Mouse (Mus musculus) liver, adult 2 months (tissue): ENCODE data around the gene Fbln2. TPM values are rescaled to one million over a fixed set of nuclear protein-coding genes. Genes with fewer than 3 reads are reported as not detected.

Experiments used
- DNase-seq: peaks from one replicate; pipeline ENCODE4 v3.0.0-alpha.2; 2011; ENCODE audit warnings: low read depth, low spot score; ENCODE audit errors: extremely low read depth
- H3K27ac ChIP-seq: fragments of 200-500 bp; replicated peaks from 2 replicates; pipeline ENCODE4 v1.5.1; 2012; ENCODE audit warnings: low read depth, mild to moderate bottlenecking, control low read depth, inconsistent platforms, low read length; ENCODE audit not compliant: insufficient read depth
- H3K27me3 ChIP-seq: fragments of 200-500 bp; 2 replicates; pipeline ENCODE4 v1.6.1; 2012; ENCODE audit warnings: mild to moderate bottlenecking, moderate library complexity, low read length, inconsistent platforms; ENCODE audit not compliant: control insufficient read depth, insufficient read depth
- H3K36me3 ChIP-seq: fragments of 200-500 bp; 2 replicates; pipeline ENCODE4 v1.6.1; 2012; ENCODE audit warnings: low read length, inconsistent platforms; ENCODE audit not compliant: control insufficient read depth, insufficient read depth
- H3K4me1 ChIP-seq: fragments of 200-500 bp; 2 replicates; pipeline ENCODE4 v1.6.1; 2011; ENCODE audit warnings: low read length; ENCODE audit not compliant: control insufficient read depth, insufficient read depth
- H3K4me3 ChIP-seq: fragments of 200-500 bp; 2 replicates; pipeline ENCODE4 v1.5.1; 2011; ENCODE audit warnings: low read depth, mild to moderate bottlenecking, control low read depth, low read length, moderate library complexity; ENCODE audit not compliant: insufficient read depth
- H3K79me2 ChIP-seq: fragments of 200-500 bp; 2 replicates; pipeline ENCODE4 v1.6.1; 2012; ENCODE audit warnings: inconsistent platforms, mild to moderate bottlenecking, low read length, moderate library complexity; ENCODE audit not compliant: control insufficient read depth, insufficient read depth
- H3K9ac ChIP-seq: fragments of 200-500 bp; 2 replicates; pipeline ENCODE4 v1.6.1; 2012; ENCODE audit warnings: low read depth, mild to moderate bottlenecking, control low read depth, inconsistent platforms, low read length
- CTCF ChIP-seq: fragments of 200-500 bp; IDR thresholded peaks from 2 replicates; pipeline ENCODE4 v1.5.1; 2011; ENCODE audit warnings: low read depth, low read length, control low read depth
- POLR2A ChIP-seq: fragments of 200-500 bp; IDR thresholded peaks from 2 replicates; pipeline ENCODE4 v1.6.1; 2011; ENCODE audit warnings: low read length, control low read depth; ENCODE audit not compliant: insufficient read depth; ENCODE audit errors: extremely low read depth
- WGBS: fragments of 180-500 bp; shearing (Covaris S2); methylation state at CpG from one replicate; pipeline ENCODE4 v1.1.7; 2018; 5-methylcytosine and 5-hydroxymethylcytosine counted together
- polyA plus RNA-seq: library from polyadenylated mRNA; depleted of rRNA; stranded (reverse); fragments of >200 nt; gene quantifications from 2 replicates; pipeline ENCODE4 v1.2.3, GENCODE M21; 2012
- total RNA-seq: library from RNA; depleted of rRNA; stranded (reverse); fragments of >200 nt; gene quantifications from 2 replicates; pipeline ENCODE4 v1.2.3, GENCODE M21; 2014

Gene Fbln2
- total and polyA plus RNA-seq, 2 experiments: 1.4 to 3.5 TPM

DNA sequence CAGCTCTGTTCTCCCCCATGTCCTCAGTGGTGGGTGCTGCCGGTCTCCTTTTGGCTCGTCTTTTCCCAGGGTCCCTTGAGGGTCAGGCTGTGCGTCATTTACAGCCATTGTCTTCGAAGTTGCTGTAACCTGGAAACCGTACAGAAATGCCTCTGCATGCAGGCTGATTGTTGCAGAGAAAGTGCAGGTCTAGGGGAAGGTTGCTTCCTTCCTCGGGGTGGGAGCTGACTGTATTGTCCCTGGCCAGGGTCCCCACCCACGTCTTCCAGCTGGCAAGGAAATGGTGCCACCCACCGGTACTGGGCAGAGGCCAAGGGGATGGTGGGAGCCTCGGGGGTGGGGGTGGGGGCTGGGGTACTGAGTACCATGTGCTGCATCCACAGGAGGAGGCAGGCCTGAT lies 6.2 kb downstream of the Fbln2 start:
- Histone ChIP-seq H3K27me3 (no peaks in the 10 kb centered on the region; the same call in 1 of the 2 replicates), H3K36me3 (no peaks in the 10 kb centered on the region), H3K9ac (no peak overlapping the region), H3K27ac (no peak overlapping the region), H3K79me2 (no peaks in the 10 kb centered on the region), H3K4me1 (no peaks in the 10 kb centered on the region), H3K4me3 (no peak overlapping the region)
- DNase-seq: no peak
- 58% methylated on average over 9 of the region's 9 CpGs for WGBS
- TF ChIP-seq POLR2A: no peak
- no peak for TF ChIP-seq CTCF

DNA sequence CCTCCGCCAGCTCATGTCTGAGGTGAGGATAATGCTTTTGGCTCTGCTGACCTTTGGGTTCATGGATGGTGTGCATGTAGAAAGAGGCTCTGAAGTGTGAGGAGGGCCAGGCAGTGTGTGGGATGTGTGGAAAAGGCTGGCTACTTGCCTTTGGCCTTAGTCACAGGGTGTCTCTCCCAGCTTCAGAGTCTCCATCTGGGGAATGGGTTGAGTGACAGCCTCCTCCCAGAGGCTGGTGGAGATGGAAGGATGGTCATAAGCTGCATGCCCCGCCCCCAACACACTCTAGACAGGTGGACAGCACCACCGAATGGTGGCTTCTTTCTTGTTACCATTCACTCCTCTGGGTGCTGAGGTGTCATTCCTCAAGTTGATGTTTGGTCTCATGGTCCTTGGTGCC lies 6.6 kb downstream of the Fbln2 start:
- no peaks in the 10 kb centered on the region for H3K79me2 ChIP-seq
- WGBS: 67% methylated on average over 3 of the region's 3 CpGs
- DNase-seq: no peak
- H3K4me3 ChIP-seq: no peak overlapping the region
- no peak overlapping the region for H3K9ac ChIP-seq
- no peak for TF ChIP-seq POLR2A
- TF ChIP-seq CTCF: no peak
- no peaks in the 10 kb centered on the region for H3K36me3 ChIP-seq
- H3K27ac ChIP-seq: no peak overlapping the region
- no peaks in the 10 kb centered on the region for H3K4me1 ChIP-seq
- H3K27me3 ChIP-seq: no peaks in the 10 kb centered on the region

GRCm38 (mm10) chr6:91220062-91220461 lies 7.8 kb downstream of the Fbln2 start:
- Histone ChIP-seq H3K9ac (no peak overlapping the region), H3K36me3 (no peaks in the 10 kb centered on the region), H3K79me2 (no peaks in the 10 kb centered on the region), H3K27ac (no peak overlapping the region), H3K4me1 (no peaks in the 10 kb centered on the region), H3K4me3 (no peak overlapping the region), H3K27me3 (no peaks in the 10 kb centered on the region)
- peak; percentile 13 for DNase-seq
- TF ChIP-seq CTCF (no peak), POLR2A (no peak)

- H3K4me3 ChIP-seq: no peak overlapping the region
- WGBS: 23% methylated on average over 3 of the region's 3 CpGs
- H3K36me3 ChIP-seq: no peaks in the 10 kb centered on the region
- H3K27me3 ChIP-seq: no peaks in the 10 kb centered on the region
- DNase-seq: no peak
- no peaks in the 10 kb centered on the region for H3K4me1 ChIP-seq
- TF ChIP-seq POLR2A: no peak
- no peak for TF ChIP-seq CTCF
- no peaks in the 10 kb centered on the region for H3K79me2 ChIP-seq
- H3K27ac ChIP-seq: no peak overlapping the region
- no peak overlapping the region for H3K9ac ChIP-seq
Measured at GRCm38 (mm10) chr6:91221094-91221493, 8.8 kb downstream of the Fbln2 start.

- no peak for DNase-seq
- Histone ChIP-seq H3K79me2 (no peaks in the 10 kb centered on the region), H3K9ac (no peak overlapping the region), H3K4me3 (no peak overlapping the region), H3K27me3 (no peaks in the 10 kb centered on the region), H3K4me1 (no peaks in the 10 kb centered on the region), H3K36me3 (no peaks in the 10 kb centered on the region), H3K27ac (no peak overlapping the region)
- WGBS: 81% methylated on average over 10 of the region's 10 CpGs
- TF ChIP-seq CTCF: no peak
- no peak for TF ChIP-seq POLR2A
Measured at GRCm38 (mm10) chr6:91222694-91223346, 10.6 kb downstream of the Fbln2 start.

DNA sequence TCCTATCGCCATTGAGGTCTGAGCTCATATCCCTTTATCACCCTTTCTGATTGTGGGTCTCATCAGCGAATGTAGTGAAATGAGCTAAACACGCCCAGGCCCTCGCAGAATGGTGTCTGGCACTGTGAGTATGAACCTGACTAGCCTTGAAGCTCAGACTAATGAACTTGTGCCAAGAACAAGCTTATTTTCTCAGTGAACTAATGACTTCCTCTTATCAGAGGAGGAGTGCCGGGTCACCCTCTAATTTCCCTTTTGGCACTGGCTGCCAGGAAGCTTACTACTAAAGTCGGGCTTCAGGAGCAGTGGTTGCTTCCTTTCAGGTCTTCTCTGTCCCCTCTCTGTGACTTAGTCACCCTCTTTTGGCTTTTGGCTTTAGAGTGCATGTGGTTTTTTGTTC lies 12.7 kb downstream of the Fbln2 start:
- TF ChIP-seq CTCF: no peak
- no peak for TF ChIP-seq POLR2A
- Histone ChIP-seq H3K9ac (no peak overlapping the region), H3K36me3 (no peaks in the 10 kb centered on the region), H3K4me3 (no peak overlapping the region), H3K4me1 (no peaks in the 10 kb centered on the region), H3K79me2 (no peaks in the 10 kb centered on the region), H3K27me3 (no peaks in the 10 kb centered on the region), H3K27ac (no peak overlapping the region)
- peak; percentile 18 for DNase-seq
- WGBS: 67% methylated on average over 6 of the region's 6 CpGs
